Mouse (Mus musculus): ENCODE measurements around the gene Wdr19.

Gene Wdr19

DNA sequence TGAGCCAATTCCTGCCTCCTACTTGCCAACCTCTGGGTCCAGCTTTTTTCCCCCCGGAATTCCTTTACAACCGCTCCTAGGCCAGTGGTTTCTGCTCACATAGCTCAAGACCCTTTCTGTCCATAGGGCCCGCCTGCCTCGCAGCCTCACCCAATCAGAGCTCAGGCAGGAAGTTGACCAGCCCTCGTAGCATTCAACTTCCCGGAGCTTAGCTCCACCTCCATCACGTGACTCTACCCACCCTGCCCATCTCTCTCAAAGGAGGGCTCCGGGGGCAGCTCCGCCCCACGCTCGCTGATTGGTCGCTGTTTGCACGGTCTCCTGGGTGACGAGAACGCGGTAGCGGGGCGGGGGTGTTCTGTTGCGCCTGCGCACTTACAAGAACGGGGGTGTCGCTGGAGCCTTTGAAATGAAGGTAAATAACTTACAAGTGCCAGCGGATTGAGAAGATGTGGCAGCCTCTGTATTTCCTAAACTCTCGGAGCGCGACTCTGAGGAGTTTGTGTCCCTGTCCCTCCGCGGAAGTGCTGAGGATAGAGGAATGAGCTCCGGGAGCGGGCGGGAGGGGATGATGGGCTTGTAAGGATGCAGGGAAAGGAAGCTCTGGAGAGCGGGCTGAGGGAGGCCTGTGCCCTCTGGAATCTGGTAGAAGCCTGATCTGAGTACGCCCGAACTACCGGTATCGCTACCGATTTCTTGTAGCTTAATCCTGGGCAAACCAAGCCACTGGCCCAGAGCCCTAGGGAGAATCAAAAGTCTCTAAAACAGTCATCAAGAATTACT is at the start of gene Wdr19:
Wdr19 (plus strand) TSS at position 351 of the 783 bp plus-strand sequence.
- DNase-seq, result peak; percentile 95

DNA sequence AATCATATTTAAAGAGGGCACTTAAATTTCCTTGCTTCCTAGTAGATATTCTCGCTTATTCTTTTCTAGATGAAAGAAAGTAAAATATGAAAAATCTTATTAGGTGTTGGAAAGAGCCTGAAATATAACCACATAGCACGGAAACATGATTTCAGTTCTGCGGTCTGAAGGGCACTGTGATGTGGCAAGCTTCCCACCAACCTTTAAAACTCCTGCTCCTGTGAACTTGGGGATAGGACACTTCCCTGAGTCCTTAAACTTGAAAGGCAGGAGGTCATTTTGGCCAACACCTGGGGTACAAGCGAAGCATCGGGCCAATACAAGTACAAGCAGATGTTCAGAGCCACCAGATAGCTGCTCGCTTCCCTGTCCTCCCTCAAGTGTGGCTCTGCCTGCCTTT is 49.8 kb upstream of the Wdr19 start:
- no peak for DNase-seq

DNA sequence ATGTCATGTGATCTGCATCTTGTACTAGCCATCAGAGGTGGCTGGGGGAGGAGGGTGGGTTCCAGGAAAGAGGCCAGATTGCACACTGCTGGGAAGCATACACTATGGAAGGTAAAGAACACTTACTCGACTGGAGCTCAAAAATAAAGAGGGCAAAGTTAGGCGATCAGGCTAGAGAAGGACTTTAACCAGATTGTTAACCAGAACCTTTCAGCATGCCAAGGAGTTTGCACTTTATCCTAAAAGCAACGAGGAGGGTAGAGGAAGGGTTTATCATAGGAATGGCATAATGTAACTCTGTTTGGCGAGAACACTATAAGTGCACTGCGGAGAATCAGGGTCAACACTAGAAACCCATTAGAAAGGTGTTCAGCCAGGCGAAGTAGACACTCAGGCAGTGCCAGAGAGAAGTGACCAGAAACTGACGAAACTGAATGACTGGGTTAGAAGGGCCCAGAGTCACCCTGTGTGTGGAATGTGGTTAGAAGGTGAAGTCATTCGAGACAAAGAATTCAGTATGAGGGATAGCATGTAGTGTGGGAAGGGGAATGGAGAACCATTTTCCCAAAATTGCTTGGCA is 49.0 kb upstream of the Wdr19 start:
- no peak for DNase-seq

DNA sequence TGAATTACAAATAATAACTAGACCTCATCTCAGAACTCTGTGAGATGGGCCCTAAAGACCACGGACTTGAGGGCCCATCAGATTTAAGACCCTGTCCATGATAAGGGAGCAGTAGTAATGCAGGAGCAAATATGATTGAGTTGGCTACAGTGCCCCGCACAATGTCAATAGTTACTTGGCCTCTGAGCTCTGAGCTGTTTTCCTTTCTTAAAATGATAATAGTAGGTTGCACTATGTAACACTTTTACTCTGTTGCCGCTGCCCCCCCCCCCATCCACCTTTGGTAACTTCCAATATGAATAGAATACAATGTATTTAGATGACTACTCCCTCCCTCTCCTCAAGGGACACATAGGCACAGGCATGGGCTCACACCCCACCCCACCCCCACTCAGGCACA is 48.2 kb upstream of the Wdr19 start:
- DNase-seq, result no peak

DNA sequence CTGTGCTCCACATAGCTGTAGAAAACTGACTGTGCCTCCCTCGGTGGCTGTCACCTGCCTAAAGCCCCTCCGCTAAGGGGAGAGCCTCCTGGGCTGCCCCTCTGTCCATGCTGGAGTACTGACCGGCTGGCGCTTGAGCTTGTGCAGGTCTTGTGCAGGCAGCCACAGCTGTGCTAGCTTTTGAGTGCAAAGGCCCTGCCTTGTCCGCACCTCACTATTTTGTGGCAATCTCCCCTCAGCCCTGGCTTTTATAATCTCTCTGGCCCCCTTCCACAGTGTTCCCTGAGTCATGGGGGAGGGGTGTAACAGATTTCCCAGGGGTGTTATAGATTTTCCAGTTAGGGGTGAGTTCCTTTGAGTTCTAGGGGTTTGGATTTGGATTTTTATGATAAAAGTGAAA is 47.7 kb upstream of the Wdr19 start:
- no peak for DNase-seq

DNA sequence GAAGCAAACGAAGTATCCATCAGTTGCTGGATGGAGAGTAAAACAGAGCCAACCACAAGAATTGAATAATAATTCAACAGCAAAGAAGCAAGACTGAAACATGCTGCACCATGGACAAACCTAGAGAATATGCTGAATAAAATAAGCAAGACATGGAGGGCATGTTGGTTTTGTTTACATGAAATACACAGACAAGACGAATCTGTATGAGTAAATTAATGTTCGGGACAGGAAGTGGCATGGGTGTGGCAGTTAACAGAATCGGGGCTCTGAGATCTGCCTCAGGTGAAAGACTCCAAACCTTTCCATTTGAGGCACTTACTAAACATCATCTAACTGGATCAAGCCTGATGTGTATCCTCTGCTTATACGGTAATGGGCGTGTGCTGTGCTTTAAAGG is 45.2 kb upstream of the Wdr19 start:
- no peak for DNase-seq

DNA sequence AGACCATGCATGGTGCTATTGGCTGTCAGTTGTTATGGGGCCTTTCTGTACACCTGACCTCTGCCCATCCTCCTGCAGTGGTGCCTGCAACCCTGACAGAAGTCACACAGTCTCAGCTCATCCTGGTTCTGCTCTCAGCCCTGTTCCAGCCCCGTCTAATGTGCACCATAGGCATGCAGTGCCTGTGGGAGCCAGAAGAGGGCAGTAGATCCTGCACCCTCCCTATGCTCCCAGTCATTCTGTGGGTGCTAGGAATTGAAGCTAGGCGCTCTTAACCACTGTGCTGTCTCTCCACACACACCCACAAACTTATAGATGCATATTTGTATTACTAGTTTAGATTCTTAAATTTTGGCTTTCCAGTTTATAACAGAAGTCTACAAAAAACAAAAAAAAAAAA is 42.6 kb upstream of the Wdr19 start:
- no peak for DNase-seq

DNA sequence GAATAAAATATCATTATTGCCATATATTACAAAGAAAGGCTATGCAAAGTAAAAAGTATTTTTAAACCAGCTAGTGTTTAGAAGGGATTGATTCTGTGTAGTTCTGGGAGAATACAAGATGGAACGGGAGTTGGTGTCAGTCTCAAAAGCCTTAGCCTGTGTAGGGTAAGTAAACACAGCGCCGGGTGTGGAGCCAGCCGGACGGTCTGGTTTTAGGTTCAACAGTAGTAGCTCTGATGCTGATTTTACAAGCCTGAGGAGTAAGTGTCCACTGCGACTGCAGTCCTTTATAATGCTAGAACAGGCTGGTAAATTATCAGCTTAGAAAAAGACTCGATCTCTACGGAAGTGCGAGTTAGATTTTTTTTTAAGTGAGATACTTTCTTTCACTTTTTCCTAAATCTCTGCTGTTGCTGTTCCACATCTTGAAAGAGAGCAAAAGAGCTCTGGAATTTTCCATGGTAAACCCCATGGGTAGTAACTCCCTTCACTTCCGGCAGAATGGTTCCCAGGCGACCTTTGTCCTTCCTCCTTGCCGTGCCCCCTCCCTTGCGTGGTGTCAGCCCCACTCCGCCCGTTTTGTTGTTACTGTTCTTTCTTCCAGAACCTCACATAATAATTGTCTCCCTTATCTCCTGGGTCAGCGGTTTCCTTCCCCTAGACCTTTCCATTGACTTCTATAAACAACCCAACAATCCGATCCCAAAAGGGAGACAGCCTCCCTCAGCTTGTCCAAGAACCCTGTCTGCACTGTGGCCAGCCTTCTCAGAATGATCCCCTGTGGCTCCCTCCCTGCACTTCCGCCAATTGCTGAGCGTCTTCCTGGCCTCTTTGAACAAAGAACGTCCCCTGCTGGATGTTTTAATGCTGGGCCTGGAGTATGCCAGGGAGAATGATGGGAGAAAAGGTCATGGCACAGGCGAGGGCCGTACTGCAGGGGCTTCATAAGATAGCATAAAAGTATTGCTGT is 41.8 kb upstream of the Wdr19 start:
- DNase-seq, result no peak

DNA sequence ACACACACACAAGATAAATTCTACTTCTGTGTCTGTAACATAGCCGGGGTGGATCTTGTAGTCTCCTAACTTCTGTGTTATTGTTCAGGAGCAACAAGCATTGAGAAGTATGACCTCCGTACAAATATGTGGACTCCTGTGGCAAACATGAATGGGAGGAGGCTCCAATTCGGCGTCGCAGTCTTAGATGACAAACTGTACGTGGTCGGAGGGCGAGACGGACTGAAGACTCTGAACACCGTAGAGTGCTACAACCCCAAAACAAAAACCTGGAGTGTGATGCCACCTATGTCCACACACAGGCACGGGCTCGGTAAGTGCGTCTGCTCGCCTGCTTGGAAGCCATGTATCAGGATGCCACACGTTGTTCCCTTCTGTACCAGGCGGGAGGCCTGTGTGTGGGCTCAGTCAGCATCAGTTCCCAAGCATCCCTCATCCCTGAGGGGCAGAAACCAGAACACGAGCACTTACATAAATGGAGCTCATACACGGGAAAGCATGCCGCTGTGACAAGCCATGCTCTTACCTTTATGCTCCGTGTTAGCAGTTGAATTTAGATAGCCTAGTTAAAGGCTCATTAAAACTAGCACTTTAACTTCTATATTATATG is 40.7 kb upstream of the Wdr19 start:
- no peak for DNase-seq

DNA sequence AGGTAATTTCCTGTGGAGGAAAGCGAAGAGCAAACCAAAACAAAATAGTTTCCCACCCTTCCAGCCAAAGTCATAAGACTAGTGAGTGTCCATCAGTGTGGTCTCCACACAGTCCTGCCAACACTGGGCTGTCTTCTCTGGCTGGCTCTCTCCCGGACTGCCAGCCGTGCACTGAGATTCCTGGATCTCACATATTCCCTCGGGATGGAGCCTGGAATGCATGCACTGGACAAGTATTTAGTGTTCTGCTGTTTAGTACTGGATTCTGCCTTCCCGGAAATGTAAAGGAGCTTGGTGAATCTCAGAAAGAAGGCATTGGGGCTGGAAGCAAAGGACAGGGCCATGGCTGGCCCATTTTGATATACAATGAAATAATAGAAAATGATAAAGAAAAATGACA is 36.5 kb upstream of the Wdr19 start:
- DNase-seq, result no peak

DNA sequence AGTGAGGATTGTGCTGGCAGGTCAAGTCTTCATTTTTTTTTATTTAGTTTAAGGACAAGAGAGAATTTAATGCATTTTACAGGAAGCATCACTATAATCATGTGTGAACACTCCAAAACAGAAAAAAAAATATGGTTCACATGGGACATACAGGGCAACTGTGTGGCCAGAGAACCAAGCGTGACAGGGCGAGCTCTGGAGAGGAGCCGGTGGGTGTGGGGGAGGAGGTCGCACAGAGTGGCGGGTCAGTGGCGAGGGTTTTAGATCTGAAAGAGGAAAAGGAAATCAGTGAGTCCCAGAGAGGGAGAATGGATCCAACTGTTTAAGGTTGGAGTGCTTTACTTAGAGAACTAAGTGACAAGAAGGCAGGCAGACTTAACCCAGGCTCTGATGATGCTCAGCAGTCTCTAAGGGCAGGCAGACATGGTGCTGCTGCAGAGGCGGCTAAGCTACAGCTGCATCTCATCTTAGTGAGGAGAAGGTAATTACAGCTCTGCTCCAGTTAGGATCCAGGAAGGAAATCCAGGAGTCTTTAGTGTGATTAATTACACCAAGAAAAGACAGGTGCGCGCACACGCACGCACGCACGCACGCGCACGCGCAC is 35.9 kb upstream of the Wdr19 start:
- no peak for DNase-seq

DNA sequence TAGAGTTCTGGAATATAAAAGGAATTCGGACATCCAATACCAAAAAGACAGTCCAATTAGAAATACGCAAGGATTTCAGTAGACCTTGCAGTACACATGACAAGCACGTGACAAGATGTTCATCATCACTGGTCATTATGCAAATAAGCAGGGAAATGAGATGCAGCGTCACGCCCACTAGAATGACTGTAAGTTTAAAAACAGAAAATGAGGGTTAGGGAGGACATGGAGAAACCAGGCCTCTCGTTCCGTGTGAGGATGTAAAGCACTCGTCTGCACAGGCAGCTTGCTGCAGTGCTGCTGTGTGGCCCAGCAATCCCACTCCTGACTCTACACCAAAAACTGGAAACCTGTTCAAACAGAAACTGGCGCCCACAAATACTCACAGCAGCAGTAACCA is 29.3 kb upstream of the Wdr19 start:
- DNase-seq, result no peak

DNA sequence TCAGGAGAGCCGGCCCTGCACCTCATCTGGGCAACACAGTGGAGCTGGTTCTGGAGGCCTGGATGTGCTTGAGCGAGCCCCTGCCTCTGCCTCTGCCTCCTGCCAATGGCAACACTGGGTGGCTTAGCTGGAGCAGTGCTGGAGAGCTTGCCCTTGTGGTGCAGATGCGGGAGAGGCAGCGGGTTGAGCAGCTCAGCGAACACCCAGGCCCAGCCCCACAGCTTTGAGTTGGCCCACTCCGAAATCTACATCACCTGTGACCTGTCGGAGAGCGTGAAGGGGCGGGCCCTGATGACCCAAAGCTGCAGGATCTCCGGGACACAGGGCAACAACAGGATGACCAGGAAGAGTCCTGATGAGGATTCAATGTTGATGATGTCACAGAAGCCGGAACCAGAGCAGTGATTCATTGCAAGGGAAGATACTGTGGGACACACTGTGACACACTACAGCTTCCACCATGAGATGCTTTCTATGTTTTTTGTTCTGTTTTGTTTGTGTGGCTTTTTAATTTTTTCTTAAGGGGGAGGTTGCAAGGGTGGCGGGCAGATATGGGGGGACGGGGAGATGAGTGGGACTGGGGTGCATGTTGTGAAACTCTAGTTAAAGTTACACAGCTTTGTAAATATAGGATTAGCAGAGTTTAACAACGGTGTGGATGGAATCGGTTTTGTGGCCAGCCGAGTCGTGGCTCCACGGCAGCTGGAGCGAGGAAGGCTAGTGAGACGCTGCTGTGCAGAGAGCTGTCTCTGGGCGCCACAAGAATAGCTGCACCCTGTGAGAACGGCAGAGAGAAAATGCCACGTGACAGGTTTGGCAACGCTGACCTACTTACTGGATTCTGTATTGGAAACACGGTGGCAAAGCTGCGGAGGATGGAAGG is 24.2 kb upstream of the Wdr19 start:
- peak; percentile 54 for DNase-seq

DNA sequence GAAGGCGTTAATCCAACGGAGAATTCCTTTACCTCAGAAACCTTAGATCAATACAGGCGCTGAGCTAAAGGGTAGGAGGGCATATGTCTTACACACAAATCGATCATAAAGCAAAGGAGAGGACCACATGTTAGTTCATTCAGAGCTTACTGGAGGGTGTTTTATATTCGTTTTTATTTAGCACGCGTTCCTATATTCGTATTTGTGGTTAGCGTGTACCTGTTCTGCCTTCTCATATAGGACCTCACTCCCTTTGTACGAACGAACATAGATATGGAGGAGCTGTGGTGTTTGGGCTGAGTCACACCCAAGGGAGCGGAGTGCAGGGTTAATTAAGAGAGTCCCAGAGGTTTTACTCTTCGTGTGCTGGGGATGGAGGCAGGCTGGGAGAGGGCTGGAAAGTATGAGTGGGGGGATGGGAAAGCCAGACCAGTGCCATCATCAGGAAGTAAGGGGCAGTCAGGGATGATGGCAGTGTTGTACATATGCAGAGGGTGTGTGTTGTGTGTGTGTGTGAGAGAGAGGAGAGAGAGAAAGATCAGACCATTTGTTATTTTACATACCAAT is 23.5 kb upstream of the Wdr19 start:
- DNase-seq, result no peak

DNA sequence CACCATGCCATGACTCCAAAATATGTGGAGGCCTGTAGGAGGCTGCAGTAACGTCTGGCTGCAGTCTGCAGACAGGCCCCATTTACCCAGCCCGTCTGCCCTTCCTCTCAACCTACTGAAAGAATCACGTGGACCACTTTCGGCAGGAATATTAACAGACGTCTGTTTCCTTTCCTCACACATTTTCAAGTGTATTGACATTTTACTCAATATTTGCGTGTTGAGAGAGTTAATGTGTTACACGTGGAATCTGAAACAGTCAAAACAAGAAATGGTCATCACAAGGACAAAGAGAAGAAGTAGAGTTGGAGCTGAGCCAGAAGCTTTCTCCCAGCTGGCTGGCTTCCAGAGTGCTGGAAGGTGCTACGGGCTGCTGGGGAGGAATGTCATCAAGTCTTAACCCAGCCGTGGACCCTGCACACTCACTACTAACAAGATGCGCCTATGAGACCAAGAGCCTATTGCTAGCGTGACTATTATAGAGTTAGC is 22.4 kb upstream of the Wdr19 start:
- DNase-seq, result no peak

DNA sequence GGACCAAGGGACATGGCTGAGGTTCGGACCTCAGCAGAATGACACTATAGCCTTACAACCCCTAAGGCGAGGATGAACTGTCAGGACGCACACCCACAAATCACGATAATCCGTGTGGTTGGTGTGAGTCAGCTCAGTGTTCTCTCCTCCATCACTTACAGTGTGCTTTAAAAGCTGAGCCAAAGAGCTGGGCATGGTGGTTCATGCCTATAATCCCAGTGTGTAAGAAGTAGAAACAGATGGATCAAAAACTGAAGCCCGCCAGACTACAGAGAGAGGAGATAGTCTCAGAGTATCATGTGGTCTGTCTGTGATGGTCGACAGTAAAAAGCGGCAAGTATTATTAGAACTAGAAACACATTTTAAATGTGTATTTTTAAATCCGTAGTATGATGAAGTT is 21.0 kb upstream of the Wdr19 start:
- no peak for DNase-seq

DNA sequence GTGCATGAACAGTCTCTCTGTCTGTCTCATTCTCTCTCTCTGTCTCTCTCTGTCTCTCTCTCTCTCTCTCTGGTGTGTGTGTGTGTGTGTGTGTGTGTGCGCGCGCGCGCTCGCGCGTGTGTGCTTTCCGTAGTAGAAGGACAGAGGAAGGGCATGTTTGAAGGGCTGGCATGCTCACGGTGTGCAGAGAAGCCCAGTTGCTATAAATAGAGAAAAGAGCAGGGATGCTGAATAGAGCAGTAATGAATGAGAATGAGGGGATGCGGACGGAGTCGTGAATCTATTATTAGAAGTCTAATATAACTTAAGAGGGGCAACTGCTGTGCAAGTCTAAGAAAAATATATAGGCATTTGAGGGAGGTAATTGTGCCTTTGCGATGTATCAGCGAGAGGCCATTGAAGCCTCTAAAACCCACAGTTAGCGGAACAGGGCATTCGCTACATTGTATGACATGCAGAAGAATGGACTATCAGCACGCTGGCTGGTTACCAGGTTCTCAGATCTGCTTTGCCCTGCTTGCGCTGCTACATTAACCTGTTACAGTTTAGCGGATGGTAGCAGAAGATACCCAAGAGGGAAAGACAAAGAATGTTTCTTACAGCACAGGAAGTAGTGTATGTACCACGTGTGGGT is 18.2 kb upstream of the Wdr19 start:
- DNase-seq, result no peak

DNA sequence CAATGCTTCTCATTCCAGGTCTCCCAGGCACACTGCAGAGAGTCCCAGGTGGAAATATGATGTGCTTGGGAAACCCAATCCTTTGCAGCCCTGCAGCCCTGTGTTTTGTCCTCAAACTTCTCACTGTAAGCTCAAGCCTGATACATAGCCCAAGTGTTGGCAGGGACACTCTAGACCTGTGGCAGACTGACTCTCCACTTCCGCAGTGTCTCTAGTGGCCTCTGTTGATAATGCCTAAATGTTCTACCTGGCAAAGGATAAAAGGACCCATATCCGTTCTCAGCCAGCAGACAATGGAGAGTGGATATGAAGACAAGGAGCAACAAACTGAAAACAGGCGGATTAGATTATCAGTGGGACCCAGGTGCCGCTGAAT is 17.7 kb upstream of the Wdr19 start:
- no peak for DNase-seq

DNA sequence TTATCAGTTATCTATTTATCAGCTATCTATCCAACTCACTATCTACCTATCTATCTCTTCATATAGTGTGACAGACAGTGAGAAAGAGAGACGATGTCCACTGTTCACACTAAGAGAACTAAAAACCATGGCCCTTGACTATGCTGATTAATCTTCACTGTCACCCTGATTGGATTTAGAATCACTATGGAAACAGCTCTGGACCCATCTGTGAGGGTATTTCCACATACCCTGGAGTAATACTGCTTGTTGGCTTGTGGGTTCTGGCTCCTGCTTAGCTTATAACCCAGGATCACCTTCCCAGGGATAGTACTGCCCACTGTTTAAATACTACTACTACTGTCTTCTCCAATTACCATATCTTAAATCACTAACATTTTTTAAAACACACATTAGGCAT is 17.2 kb upstream of the Wdr19 start:
- DNase-seq, result no peak

DNA sequence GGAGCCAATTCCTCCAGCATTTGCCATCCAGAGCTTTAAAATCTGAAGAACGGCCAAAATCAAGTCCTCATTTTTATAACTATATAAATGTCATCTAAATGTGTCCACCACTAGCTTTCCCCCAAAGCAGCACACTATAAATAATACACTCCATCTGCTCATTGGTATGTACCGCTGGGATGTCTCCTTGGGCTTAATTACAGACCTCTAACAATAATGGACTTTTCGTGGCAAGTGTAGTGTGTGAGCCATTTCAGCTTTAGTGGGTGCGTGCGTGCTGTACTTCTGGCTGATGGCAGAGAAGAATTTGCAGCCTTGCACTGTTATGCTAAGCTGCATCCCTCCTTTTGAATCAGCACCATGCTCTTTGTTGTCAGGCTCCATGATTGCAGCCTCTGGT is 7.9 kb upstream of the Wdr19 start:
- DNase-seq, result no peak

DNA sequence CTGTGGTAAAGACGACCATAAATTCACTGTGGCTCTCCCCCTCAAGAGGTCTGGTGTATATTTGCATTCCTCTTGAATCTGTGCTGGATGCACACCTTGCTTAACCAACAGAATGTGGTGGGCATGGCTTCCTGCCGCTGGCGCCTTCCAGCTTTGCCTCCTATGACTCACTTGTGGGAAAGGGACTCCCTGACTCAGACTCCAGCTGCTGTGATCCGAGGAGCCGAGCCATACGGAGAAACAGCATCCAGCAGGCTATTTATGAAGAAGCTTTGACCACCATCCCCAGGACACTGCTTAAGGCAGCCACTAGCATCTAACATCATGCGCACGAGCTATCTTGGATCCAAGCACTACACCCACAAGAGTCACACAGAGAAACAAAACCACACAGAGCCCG is 5.1 kb upstream of the Wdr19 start:
- DNase-seq, result no peak

Data from right cerebral cortex, postnatal 4 days (tissue).